23 mouse cellular contexts compared by ENCODE assay signal in genomic region chr9:75034691-75035090, GRCm38 (mm10). TPM values are rescaled to one million over a fixed set of nuclear protein-coding genes. Genes with fewer than 3 reads are reported as not detected.
A peak's percentile ranks its signal among the peaks of the same experiment; 100 is the strongest.
DNase-seq lines count a peak whose midpoint lies in the region; ATAC-seq and TF ChIP-seq lines count a peak whose summit lies in the region.
"Had no signal": no experiment of that assay in that cellular context is flagged by ENCODE, and none has a peak within 500 bp of the region (broad histone marks: within the 10 kb centered on the region; RNA-seq: fewer than 3 reads in every experiment).

No protein-coding gene starts in this region.

- intact Hi-C loops in heart, postnatal 36 days (cut with DNase I) = loop anchor here (5.0 kb wide), 1 partner anchor 127 kb away; no protein-coding TSS in a partner anchor

- no peak for ATAC-seq in liver, embryonic 12.5 days
- ATAC-seq: activated CD4-positive, CD25-positive, alpha-beta regulatory T cell, adult 4 months; forebrain, embryonic 14.5 days; hindbrain, postnatal 0 days; Patski had no signal

- no peak for TF ChIP-seq POLR2A in liver, adult 2 months (IDR thresholded peaks at IDR 0.05; ENCODE audit: extremely low read depth, insufficient read depth, low read length)
- no peak for TF ChIP-seq POLR2A in small intestine, adult 2 months (IDR thresholded peaks at IDR 0.05; ENCODE audit: low read depth, low read length)

- H3K9me3 ChIP-seq in heart, embryonic 10.5 days = no peaks in the 10 kb centered on the region
- no peaks in the 10 kb centered on the region for H3K9me3 ChIP-seq in liver, embryonic 12.5 days (replicated peaks)
- H3K9me3 ChIP-seq: embryonic facial prominence, embryonic 15.5 days; forebrain, embryonic 10.5 days; heart, embryonic 12.5 days; hindbrain, embryonic 13.5 days had no signal

- WGBS in heart, embryonic 10.5 days = 27% methylated on average over 1 of the region's 1 CpGs
- 20% methylated on average over 1 of the region's 1 CpGs for WGBS in liver, adult 2 months
- 19% methylated on average over 1 of the region's 1 CpGs for WGBS in liver, embryonic 12.5 days (ENCODE audit: insufficient replicate concordance)
- 8% methylated on average over 1 of the region's 1 CpGs for WGBS in small intestine, adult 2 months

- DNase-seq in heart, embryonic 10.5 days (ENCODE audit: low spot score) = no peak
- DNase-seq in heart, postnatal 36 days = no peak
- peak; percentile 94 for DNase-seq in liver, adult 2 months (ENCODE audit: extremely low read depth, low read depth, low spot score)
- DNase-seq: adrenal gland, postnatal 14 days; cerebellum, adult 18-20 months; cerebellum, adult 9-11 months; cerebellum, postnatal 36 days; gastrocnemius, adult 2 months; gastrocnemius, postnatal 36 days; heart, adult 18-20 months had no signal

- no peaks in the 10 kb centered on the region for H3K27me3 ChIP-seq in heart, embryonic 10.5 days (ENCODE audit: insufficient read depth, poor library complexity, severe bottlenecking)
- no peaks in the 10 kb centered on the region for H3K27me3 ChIP-seq in liver, adult 2 months (ENCODE audit: control insufficient read depth, insufficient read depth, low read length)
- H3K27me3 ChIP-seq in liver, embryonic 12.5 days (replicated peaks) = no peaks in the 10 kb centered on the region
- H3K27me3 ChIP-seq in small intestine, adult 2 months (ENCODE audit: control insufficient read depth, insufficient read depth, low read length) = no peaks in the 10 kb centered on the region
- H3K27me3 ChIP-seq: CH12.LX; embryonic facial prominence, embryonic 15.5 days; heart, embryonic 12.5 days; hindbrain, embryonic 13.5 days; Patski had no signal

- H3K4me1 ChIP-seq in heart, embryonic 10.5 days = peaks cover 13% of the 10 kb centered on the region; the same call in 1 of the 2 replicates
- peaks cover 16% of the 10 kb centered on the region for H3K4me1 ChIP-seq in liver, adult 2 months (ENCODE audit: control insufficient read depth, insufficient read depth, low read length)
- H3K4me1 ChIP-seq in liver, embryonic 12.5 days = peaks cover 21% of the 10 kb centered on the region
- H3K4me1 ChIP-seq in brown adipose tissue, adult 24 weeks (ENCODE audit: control insufficient read depth, insufficient read depth, insufficient read length, low read length) = peaks cover 3% of the 10 kb centered on the region; the same call in 1 of the 2 replicates
- peaks cover 11% of the 10 kb centered on the region; the same call in 1 of the 2 replicates for H3K4me1 ChIP-seq in small intestine, adult 2 months (ENCODE audit: control insufficient read depth, insufficient read depth, insufficient read length, low read length)

- H3K79me2 ChIP-seq in liver, adult 2 months (ENCODE audit: control insufficient read depth, insufficient read depth, low read length) = peaks cover 2% of the 10 kb centered on the region; the same call in 1 of the 2 replicates

- no peaks in the 10 kb centered on the region for H3K36me3 ChIP-seq in heart, embryonic 10.5 days
- H3K36me3 ChIP-seq in liver, adult 2 months (ENCODE audit: control insufficient read depth, insufficient read depth, low read length) = peaks cover 24% of the 10 kb centered on the region
- peaks cover 5% of the 10 kb centered on the region for H3K36me3 ChIP-seq in liver, embryonic 12.5 days
- no peaks in the 10 kb centered on the region; the same call in 1 of the 2 replicates for H3K36me3 ChIP-seq in small intestine, adult 2 months (ENCODE audit: control insufficient read depth, insufficient read depth, low read length)
- H3K36me3 ChIP-seq: embryonic facial prominence, embryonic 15.5 days; forebrain, embryonic 10.5 days had no signal

- H3K27ac ChIP-seq in heart, embryonic 10.5 days = 0 out of 2 replicates have a peak overlapping the region, but pooled peaks have one; percentile 16
- peak overlapping the region; percentile 64 for H3K27ac ChIP-seq in liver, adult 2 months (replicated peaks; ENCODE audit: insufficient read depth, low read depth, low read length)
- H3K27ac ChIP-seq in liver, embryonic 12.5 days = no peak overlapping the region
- H3K27ac ChIP-seq in brown adipose tissue, adult 24 weeks (replicated peaks; ENCODE audit: low read depth, low read length) = 0 out of 2 replicates have a peak overlapping the region, but pooled peaks have one; percentile 35
- H3K27ac ChIP-seq in small intestine, adult 2 months (ENCODE audit: insufficient read depth, low read depth, low read length) = peak overlapping the region; percentile 74
- H3K27ac ChIP-seq: embryonic facial prominence, embryonic 15.5 days; forebrain, embryonic 10.5 days; gastrocnemius, adult 2 months; hindbrain, embryonic 13.5 days; hindbrain, postnatal 0 days had no signal

- no peak overlapping the region for H3K9ac ChIP-seq in liver, adult 2 months (ENCODE audit: low read depth, low read length)
- no peak overlapping the region for H3K9ac ChIP-seq in liver, embryonic 12.5 days
- H3K9ac ChIP-seq: embryonic facial prominence, embryonic 15.5 days; heart, embryonic 12.5 days; hindbrain, embryonic 13.5 days had no signal

- H3K4me2 ChIP-seq in liver, embryonic 12.5 days = no peak overlapping the region
- H3K4me2 ChIP-seq: embryonic facial prominence, embryonic 15.5 days; heart, embryonic 12.5 days; hindbrain, embryonic 13.5 days had no signal

- H3K4me3 ChIP-seq in heart, embryonic 10.5 days = no peak overlapping the region
- H3K4me3 ChIP-seq in liver, adult 2 months (ENCODE audit: insufficient read depth, low read depth, low read length) = no peak overlapping the region
- no peak overlapping the region for H3K4me3 ChIP-seq in liver, embryonic 12.5 days
- H3K4me3 ChIP-seq in brown adipose tissue, adult 24 weeks (ENCODE audit: insufficient read depth, low read depth, low read length) = no peak overlapping the region
- no peak overlapping the region for H3K4me3 ChIP-seq in small intestine, adult 2 months (ENCODE audit: low read depth, low read length)
- H3K4me3 ChIP-seq: embryonic facial prominence, embryonic 15.5 days; erythroblast, embryonic 14.5 days; forebrain, embryonic 10.5 days; gastrocnemius, adult 2 months; heart, embryonic 12.5 days; hindbrain, embryonic 13.5 days had no signal

- no peak for TF ChIP-seq CTCF in liver, adult 2 months (IDR thresholded peaks at IDR 0.05; ENCODE audit: low read depth, low read length)
- TF ChIP-seq CTCF in small intestine, adult 2 months (IDR thresholded peaks at IDR 0.05; ENCODE audit: extremely low read depth, insufficient read length, insufficient replicate concordance, low read depth, low read length) = no peak

RNA-seq across cellular contexts. Expression of gene Arpp19, which starts 2.7 kb away (rescaled TPM):
- 280 and 320 TPM in 2 replicates for polyA plus RNA-seq in heart, embryonic 10.5 days (2016; fragmentation: Nextera tagmentation; extraction: Ambion mirVana)
- 100 to 1,000 TPM; 169 to 182 TPM for total RNA-seq in heart, postnatal 36 days (2021)
- total RNA-seq in liver, adult 2 months (2014; rRNA removed) = 23.0 and 38.5 TPM in 2 replicates
- 7.8 and 8.1 TPM in 2 replicates for polyA plus RNA-seq in liver, adult 2 months (2012; rRNA removed)
- polyA plus RNA-seq in liver, embryonic 12.5 days (2016; fragmentation: Nextera tagmentation; extraction: Ambion mirVana) = 232 and 236 TPM in 2 replicates
- 221 and 237 TPM in 2 replicates for polyA plus RNA-seq in brown adipose tissue, adult 24 weeks (2012; ENCODE audit: insufficient read depth, insufficient read length, missing spikeins)
- 1.7 and 4.4 TPM in 2 replicates for polyA plus RNA-seq in small intestine, adult 2 months (2012; rRNA removed)

RNA-seq across cellular contexts. Expression of gene Myo5a, which starts 36.1 kb away (rescaled TPM):
- 13.6 and 15.4 TPM in 2 replicates for polyA plus RNA-seq in heart, embryonic 10.5 days (2016; fragmentation: Nextera tagmentation; extraction: Ambion mirVana)
- total RNA-seq in heart, postnatal 36 days (2021) = 10 to 100 TPM; 10.7 to 12.2 TPM
- total RNA-seq in liver, adult 2 months (2014; rRNA removed) = 0.74 and 1.1 TPM in 2 replicates
- polyA plus RNA-seq in liver, adult 2 months (2012; rRNA removed) = 0.06 and 0.17 TPM in 2 replicates
- 3.8 and 3.9 TPM in 2 replicates for polyA plus RNA-seq in liver, embryonic 12.5 days (2016; fragmentation: Nextera tagmentation; extraction: Ambion mirVana)
- 25.7 and 66.6 TPM in 2 replicates for polyA plus RNA-seq in brown adipose tissue, adult 24 weeks (2012; ENCODE audit: insufficient read depth, insufficient read length, missing spikeins)
- polyA plus RNA-seq in small intestine, adult 2 months (2012; rRNA removed) = 0.96 and 1.3 TPM in 2 replicates

Comparison
In these comparisons a context has a peak if more than half of its experiments do, and no peak if none do; other contexts are left out.
1. RNA of gene Arpp19, which starts 2.7 kb away (polyA plus RNA-seq): 280 to 320 TPM in heart, embryonic 10.5 days, 221 to 237 TPM in brown adipose tissue, adult 24 weeks and 232 to 236 TPM in liver, embryonic 12.5 days; 7.8 to 8.1 TPM in liver, adult 2 months and 1.7 to 4.4 TPM in small intestine, adult 2 months; every median in the first group is over 10 times any median in the second.